Mouse (Mus musculus) kidney, adult 2 months (tissue): ENCODE measurements around the gene Dok7.

ENCODE experiments used
- CTCF ChIP-seq: fragments of 200-500 bp; conservative IDR thresholded peaks from 2 replicates; pipeline ENCODE4 v1.5.1; 2011; ENCODE audit warnings: low read depth, mild to moderate bottlenecking, control low read depth, low read length, moderate library complexity, mixed read lengths; ENCODE audit not compliant: insufficient read depth, insufficient read length
- POLR2A ChIP-seq: fragments of 200-500 bp; IDR thresholded peaks from one replicate; pipeline ENCODE4 v1.6.1; 2011; ENCODE audit warnings: low read depth, low read length, control low read depth

DNA sequence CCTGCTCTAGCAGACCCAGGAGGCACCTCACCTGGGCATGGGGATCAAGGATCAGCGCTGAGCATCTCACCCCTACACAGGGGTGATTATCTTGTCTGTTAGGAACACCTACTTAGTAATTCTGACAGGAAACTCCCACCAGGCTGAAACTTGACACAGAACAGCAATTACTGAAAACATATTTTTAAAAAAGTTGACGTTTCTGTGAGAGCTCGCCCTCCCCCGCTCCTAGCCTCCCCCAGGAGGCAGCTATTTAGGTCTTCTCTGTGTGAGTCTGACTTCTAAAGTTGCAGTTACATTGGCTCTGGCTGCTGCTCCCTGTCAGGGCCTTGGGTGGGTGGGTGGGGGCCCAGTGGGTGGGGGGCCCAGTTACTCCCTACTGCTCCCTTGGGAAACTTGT, 55.9 kb downstream of the Dok7 start:
- TF ChIP-seq CTCF (no peak), POLR2A (no peak)
